Mouse (Mus musculus) cortical plate, adult 2 months (tissue): ENCODE data around the gene Chn2. TPM values are rescaled to one million over a fixed set of nuclear protein-coding genes. Genes with fewer than 3 reads are reported as not detected.

ENCODE experiments used
- H3K27ac ChIP-seq: fragments of 200-500 bp; 2 replicates; pipeline ENCODE4 v1.5.1; 2012; ENCODE audit warnings: low read length, control low read depth, inconsistent platforms; ENCODE audit not compliant: insufficient read depth
- H3K4me1 ChIP-seq: fragments of 200-500 bp; 2 replicates; pipeline ENCODE4 v1.6.1; 2011; ENCODE audit warnings: low read length; ENCODE audit not compliant: control insufficient read depth, insufficient read depth
- H3K4me3 ChIP-seq: fragments of 200-500 bp; 2 replicates; pipeline ENCODE4 v1.5.1; 2011; ENCODE audit warnings: mild to moderate bottlenecking, low read length, control low read depth; ENCODE audit not compliant: insufficient read depth
- CTCF ChIP-seq: fragments of 200-500 bp; IDR thresholded peaks from 2 replicates; pipeline ENCODE4 v1.5.1; 2011; ENCODE audit warnings: mild to moderate bottlenecking, control low read depth, low read length; ENCODE audit not compliant: insufficient read depth; ENCODE audit errors: extremely low read depth
- POLR2A ChIP-seq: fragments of 200-500 bp; IDR thresholded peaks from 2 replicates; pipeline ENCODE4 v1.6.1; 2011; ENCODE audit warnings: mild to moderate bottlenecking, low read length, control low read depth; ENCODE audit not compliant: insufficient read depth; ENCODE audit errors: extremely low read depth
- polyA plus RNA-seq: library from polyadenylated mRNA; depleted of rRNA; stranded (reverse); fragments of >200 nt; gene quantifications from 2 replicates; pipeline ENCODE4 v1.2.3, GENCODE M21; 2012

Chn2 gene
- polyA plus RNA-seq, 1 experiment = 54.9 TPM

DNA sequence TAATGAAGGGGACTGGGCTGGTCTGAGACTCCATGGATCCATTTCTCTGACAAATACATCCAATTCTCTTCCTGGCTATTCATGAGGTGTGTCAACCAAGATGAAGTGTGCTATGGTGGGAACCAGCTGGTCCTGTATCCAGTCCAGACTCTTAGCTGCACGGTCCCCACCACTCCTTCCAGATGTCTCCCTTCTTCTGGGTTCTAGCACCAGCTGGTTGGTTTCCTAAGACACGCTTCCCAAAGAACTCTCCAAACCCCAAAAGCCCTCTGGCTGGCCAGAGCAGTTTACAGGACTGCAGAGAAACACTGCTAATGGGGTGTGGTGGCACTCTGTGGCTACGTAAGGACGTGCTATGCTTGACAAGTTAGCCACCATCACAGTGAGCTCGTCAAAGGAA lies 20.5 kb upstream of the Chn2 start:
- H3K4me3 ChIP-seq = no peak overlapping the region
- H3K27ac ChIP-seq = no peak overlapping the region
- TF ChIP-seq CTCF (no peak), POLR2A (no peak)
- no peaks in the 10 kb centered on the region for H3K4me1 ChIP-seq

DNA sequence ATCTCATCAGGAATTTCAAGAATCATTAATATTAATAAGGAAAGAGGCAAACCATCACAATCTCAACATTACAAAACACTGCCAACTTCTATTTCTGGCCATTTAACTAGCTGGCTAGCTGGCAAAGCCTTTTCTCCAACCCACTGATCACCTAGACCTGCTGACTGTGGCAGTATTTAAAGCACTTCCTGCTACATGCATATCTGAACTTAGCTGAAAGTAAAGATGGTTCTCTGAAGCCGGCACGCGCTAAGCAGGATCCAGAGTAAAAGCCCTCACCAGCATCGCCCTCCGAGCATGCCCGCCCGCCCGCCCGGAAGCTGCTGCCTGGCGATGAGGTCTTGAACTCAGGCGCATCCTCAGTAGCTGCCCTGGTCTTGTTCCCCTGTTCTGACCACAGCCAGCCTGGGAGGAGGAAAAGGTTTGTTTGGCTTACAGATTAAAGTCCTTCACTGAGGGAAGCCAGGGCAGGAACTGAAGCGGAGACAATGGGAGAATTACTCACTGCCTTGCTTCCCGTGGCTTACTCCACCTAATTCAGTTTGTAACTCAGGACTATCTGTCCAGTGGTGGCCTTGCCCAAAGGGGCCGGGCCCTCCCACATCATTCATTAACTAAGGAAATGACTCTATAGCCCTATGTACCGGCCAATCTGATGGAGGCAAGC lies 18.1 kb upstream of the Chn2 start:
- TF ChIP-seq POLR2A (no peak), CTCF (no peak)
- no peak overlapping the region for H3K27ac ChIP-seq
- H3K4me1 ChIP-seq = no peaks in the 10 kb centered on the region
- H3K4me3 ChIP-seq = no peak overlapping the region

DNA sequence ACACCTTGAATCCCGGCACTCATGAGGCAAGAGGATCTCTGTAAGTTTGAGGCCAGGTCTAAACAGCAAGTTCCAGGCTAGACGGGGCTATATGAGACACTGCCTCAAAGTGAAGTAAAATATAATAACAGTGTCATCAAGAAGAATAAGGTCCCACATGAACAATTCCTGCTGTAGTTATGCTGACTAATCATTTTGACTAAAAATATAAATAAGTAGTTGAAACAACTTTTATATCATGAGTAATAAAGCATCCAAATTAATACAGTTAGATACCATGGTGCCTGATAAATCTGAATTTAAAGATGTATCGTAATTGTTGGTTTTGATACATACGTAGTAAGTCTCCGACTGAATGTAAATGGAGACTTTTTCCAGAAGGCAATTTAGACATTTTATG lies 15.5 kb upstream of the Chn2 start:
- no peaks in the 10 kb centered on the region for H3K4me1 ChIP-seq
- no peak overlapping the region for H3K4me3 ChIP-seq
- no peak overlapping the region for H3K27ac ChIP-seq
- TF ChIP-seq POLR2A (no peak), CTCF (no peak)

DNA sequence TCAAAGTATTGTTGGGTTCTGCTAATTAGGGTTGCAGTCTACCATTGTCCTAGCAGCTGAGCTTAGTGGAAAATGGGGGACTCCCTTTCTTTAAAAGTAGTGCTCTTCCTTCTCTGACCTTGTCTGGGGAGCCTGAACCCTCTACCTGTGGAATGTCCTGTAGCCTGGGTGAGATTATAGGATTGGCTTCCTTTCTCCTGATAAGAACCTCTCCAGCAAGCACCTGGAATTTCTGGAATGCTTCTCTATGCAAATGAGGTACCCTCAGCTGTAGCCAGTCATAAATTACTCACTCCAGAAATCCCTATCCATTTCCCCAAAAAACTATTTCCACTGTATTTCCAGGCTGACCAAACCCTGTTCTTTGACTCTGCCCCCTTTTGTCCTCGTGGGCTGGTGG lies 10.6 kb upstream of the Chn2 start:
- no peaks in the 10 kb centered on the region for H3K4me1 ChIP-seq
- no peak overlapping the region for H3K27ac ChIP-seq
- TF ChIP-seq CTCF (no peak), POLR2A (no peak)

DNA sequence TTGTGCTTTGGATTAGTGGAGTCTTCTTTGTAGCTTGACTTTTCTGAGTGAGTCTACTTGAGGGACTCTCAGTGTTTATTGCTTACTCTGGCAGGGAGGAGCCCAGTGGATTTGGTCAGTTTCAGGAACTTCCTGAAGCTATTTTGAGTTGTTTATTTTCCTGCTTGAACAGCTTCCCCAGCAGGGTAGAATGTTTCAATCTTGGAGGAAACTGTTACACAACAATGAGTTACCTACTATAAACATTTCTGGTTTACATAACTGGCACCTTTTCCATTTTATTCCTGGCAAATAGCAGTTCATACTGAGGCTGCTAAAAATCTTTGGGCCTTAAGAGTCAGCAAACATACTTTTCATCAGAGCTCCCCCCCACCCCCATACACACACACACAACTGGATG lies 9.0 kb upstream of the Chn2 start:
- 0 out of 2 replicates have a peak, but pooled peaks cover 1% of the 10 kb centered on the region for H3K4me1 ChIP-seq
- no peak for TF ChIP-seq POLR2A
- TF ChIP-seq CTCF = no peak
- no peak overlapping the region for H3K27ac ChIP-seq
- H3K4me3 ChIP-seq = no peak overlapping the region

More for the DNA sequence above, 10.6 kb upstream of the Chn2 start:
- no peak overlapping the region for H3K4me3 ChIP-seq

DNA sequence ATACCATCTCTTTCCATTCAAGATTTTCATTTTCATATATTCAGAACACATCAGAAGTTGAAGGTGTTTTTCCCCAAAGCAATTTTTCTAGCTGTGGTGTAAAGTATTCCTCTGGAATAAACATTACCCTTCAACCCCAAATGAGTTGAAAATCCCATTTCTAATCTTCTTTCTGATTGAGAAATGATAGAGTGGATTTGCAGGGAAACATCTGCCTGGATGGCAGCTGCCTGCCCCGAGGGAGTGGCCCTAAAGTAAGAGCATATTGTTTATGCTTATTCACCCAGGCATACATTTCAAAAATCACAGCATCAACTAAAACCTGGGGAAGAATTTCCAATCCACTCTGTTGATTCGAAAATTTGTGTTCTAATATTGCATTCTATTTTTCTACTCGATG lies 8.6 kb upstream of the Chn2 start:
- 0 out of 2 replicates have a peak, but pooled peaks cover 1% of the 10 kb centered on the region for H3K4me1 ChIP-seq
- H3K4me3 ChIP-seq = no peak overlapping the region
- H3K27ac ChIP-seq = no peak overlapping the region
- TF ChIP-seq CTCF (no peak), POLR2A (no peak)

DNA sequence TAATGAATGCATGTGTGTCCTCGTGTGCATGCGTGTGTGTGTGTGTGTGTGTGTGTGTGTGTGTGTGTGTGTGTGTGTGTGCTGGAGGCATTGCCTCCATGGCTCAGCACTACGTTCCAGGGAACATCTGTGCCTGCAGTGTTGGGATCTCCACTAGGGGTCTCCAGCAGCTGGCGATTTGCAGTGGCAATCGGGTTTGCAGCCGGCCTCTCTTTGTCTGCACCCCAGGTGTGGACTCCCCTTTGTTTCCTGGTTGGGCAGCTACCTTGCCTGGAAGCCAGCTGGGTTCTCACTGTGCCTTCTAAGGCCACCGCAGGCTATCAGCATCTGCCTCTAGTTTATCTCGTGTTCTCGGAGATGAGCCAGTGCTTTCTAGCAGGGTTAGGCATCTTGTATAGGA lies 4.9 kb upstream of the Chn2 start:
- Histone ChIP-seq H3K27ac (no peak overlapping the region), H3K4me3 (no peak overlapping the region; the same call in 1 of the 2 replicates), H3K4me1 (0 out of 2 replicates have a peak, but pooled peaks cover 1% of the 10 kb centered on the region)
- peak; percentile 78 for TF ChIP-seq CTCF
- no peak for TF ChIP-seq POLR2A

DNA sequence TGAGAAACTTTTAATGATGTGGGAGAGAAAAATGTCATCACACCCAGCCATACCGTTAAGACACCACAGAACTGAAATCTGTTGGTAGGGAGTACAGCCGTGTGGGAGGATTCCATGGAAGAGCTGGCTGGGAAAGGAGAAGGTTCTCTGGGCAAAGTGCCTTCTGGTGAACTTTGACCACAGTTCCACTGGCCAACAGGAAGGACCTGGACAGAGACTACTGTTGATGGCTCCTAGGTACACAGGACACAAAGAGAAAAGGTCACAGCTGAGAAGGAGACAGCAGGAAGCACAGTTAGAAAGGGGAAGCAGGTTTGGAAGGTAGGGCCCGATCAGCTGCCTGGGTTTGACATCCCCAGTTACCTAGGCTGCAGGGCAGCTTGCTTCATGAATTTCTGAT lies 3.8 kb upstream of the Chn2 start:
- Histone ChIP-seq H3K27ac (no peak overlapping the region), H3K4me3 (no peak overlapping the region), H3K4me1 (0 out of 2 replicates have a peak, but pooled peaks cover 1% of the 10 kb centered on the region)
- TF ChIP-seq CTCF (no peak), POLR2A (no peak)

DNA sequence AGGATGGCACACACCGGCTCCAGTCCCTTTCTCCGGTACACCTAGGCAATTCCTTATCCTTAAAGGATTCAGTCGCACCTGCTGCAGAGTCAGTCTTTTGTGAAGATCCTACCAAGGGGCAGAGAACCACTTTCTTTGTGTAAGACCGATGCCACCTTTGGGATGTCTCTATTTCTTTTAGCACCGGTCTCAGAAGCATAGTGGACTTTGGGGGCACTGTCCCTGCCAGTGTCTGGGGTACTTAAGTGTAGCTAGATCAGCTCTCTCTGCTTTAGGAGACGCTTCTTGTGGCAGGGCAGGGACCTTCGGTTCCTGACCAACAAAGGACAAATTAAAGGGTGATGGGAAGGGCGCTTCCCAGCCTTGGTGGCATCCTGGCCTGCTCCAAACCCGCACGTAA lies 488 bp upstream of the Chn2 start:
- TF ChIP-seq POLR2A (no peak), CTCF (no peak)
- peak overlapping the region; percentile 72 for H3K4me3 ChIP-seq
- no peak overlapping the region for H3K27ac ChIP-seq
- H3K4me1 ChIP-seq = peaks cover 3% of the 10 kb centered on the region

DNA sequence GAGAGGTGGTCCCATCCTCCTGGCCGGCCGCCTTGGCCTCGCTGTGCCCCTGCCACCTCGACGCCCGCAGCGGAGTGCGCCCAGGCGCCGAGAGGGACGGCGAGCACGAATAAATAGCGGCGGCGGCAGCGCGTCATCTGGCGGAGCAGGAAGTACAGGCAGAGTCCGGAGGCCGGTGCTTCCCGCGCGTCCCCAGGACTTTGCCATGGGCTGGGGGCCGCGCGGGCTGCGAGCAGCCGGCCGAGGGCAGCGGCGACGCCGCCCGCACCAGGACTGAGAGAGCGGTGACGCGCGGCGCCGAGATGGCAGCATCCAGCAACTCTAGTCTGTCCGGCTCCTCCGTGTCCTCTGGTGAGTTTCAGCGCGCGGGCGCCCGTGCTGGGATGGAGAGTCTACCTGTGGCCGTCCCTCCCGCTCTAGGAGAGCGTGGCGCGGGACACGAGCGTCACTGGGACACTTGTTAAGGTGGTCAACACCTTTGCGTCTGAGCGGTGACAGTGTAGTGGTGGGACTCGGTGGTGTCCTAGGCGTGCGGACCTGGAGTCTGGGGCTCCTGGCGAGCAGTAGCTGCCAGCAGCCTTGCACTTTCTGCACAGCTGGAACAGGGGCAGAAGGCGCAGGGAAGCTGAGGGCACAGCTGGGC lies 572 bp downstream of the Chn2 start:
- Histone ChIP-seq H3K4me3 (peak overlapping the region; percentile 72), H3K4me1 (peaks cover 2% of the 10 kb centered on the region), H3K27ac (peak overlapping the region; percentile 65)
- 0 out of 2 replicates have a peak, but pooled peaks have one; percentile 13 for TF ChIP-seq POLR2A
- no peak for TF ChIP-seq CTCF
